Mouse (Mus musculus) heart, embryonic 12.5 days (tissue): ENCODE data around the gene Nol10. TPM values are rescaled to one million over a fixed set of nuclear protein-coding genes. Genes with fewer than 3 reads are reported as not detected.

Source experiments
- ATAC-seq: fragments of 200-750 bp; cut with Nextera tagmentation; 2 replicates; pipeline ENCODE4 v1.8.0; 2017; ENCODE audit warnings: moderate TSS enrichment, moderate library complexity; ENCODE audit not compliant: insufficient number of reproducible peaks, low FRiP score
- H3K27ac ChIP-seq: fragments of 300-500 bp; sonication (generic); 2 replicates; pipeline ENCODE4 v1.5.1; 2016; ENCODE audit warnings: mild to moderate bottlenecking, moderate library complexity; ENCODE audit not compliant: poor library complexity, severe bottlenecking
- H3K27me3 ChIP-seq: fragments of 300-500 bp; sonication (generic); replicated peaks from 2 replicates; pipeline ENCODE4 v1.6.1; 2016; ENCODE audit warnings: mild to moderate bottlenecking, moderate library complexity
- H3K36me3 ChIP-seq: fragments of 300-500 bp; sonication (generic); 2 replicates; pipeline ENCODE4 v1.6.1; 2016; ENCODE audit warnings: mild to moderate bottlenecking, moderate library complexity
- H3K4me1 ChIP-seq: fragments of 300-500 bp; sonication (generic); replicated peaks from 2 replicates; pipeline ENCODE4 v1.6.1; 2016; ENCODE audit warnings: mild to moderate bottlenecking
- H3K4me2 ChIP-seq: fragments of 300-500 bp; sonication (generic); 2 replicates; pipeline ENCODE4 v1.6.1; 2016; ENCODE audit warnings: mild to moderate bottlenecking, moderate library complexity
- H3K4me3 ChIP-seq: fragments of 300-500 bp; sonication (generic); 2 replicates; pipeline ENCODE4 v1.5.1; 2016; ENCODE audit warnings: mild to moderate bottlenecking
- H3K9ac ChIP-seq: fragments of 300-500 bp; sonication (generic); 2 replicates; pipeline ENCODE4 v1.6.1; 2016; ENCODE audit warnings: mild to moderate bottlenecking, moderate library complexity
- H3K9me3 ChIP-seq: fragments of 300-500 bp; sonication (generic); replicated peaks from 2 replicates; pipeline ENCODE4 v1.6.1; 2016; ENCODE audit warnings: mild to moderate bottlenecking, moderate library complexity
- WGBS: fragments of 180-500 bp; shearing (Covaris S2); methylation state at CpG from one replicate; pipeline ENCODE4 v1.1.7; 2016; 5-methylcytosine and 5-hydroxymethylcytosine counted together
- polyA plus RNA-seq: library from polyadenylated mRNA; unstranded; fragments of >200 nt; fragmentation: Nextera tagmentation; extraction: Ambion mirVana; gene quantifications from 2 replicates; pipeline ENCODE4 v1.2.1, GENCODE M21; 2016

The Nol10 gene
- polyA plus RNA-seq, 1 experiment from 2014 or later = 18.3 TPM

GRCm38 (mm10) chr12:17387332-17388135 lies 39.3 kb downstream of the Nol10 start:
- Histone ChIP-seq H3K4me3 (no peak overlapping the region), H3K9ac (no peak overlapping the region), H3K27me3 (no peaks in the 10 kb centered on the region), H3K4me2 (no peak overlapping the region), H3K36me3 (peaks cover 10% of the 10 kb centered on the region), H3K27ac (no peak overlapping the region), H3K9me3 (no peaks in the 10 kb centered on the region), H3K4me1 (0 out of 2 replicates have a peak, but pooled peaks cover 6% of the 10 kb centered on the region)
- no peak for ATAC-seq
- WGBS = 86% methylated on average over 12 of the region's 12 CpGs

GRCm38 (mm10) chr12:17388136-17388437 lies 39.8 kb downstream of the Nol10 start:
- no peak overlapping the region for H3K4me3 ChIP-seq
- ATAC-seq = no peak
- 0 out of 2 replicates have a peak, but pooled peaks cover 6% of the 10 kb centered on the region for H3K4me1 ChIP-seq
- no peaks in the 10 kb centered on the region for H3K27me3 ChIP-seq
- no peak overlapping the region for H3K4me2 ChIP-seq
- H3K9me3 ChIP-seq = no peaks in the 10 kb centered on the region
- H3K36me3 ChIP-seq = peaks cover 6% of the 10 kb centered on the region
- H3K27ac ChIP-seq = no peak overlapping the region
- no peak overlapping the region for H3K9ac ChIP-seq
- WGBS = 97% methylated on average over 1 of the region's 1 CpGs

- no peak overlapping the region for H3K27ac ChIP-seq
- peaks cover 6% of the 10 kb centered on the region; the same call in 1 of the 2 replicates for H3K4me1 ChIP-seq
- H3K4me3 ChIP-seq = no peak overlapping the region
- ATAC-seq = no peak
- no peaks in the 10 kb centered on the region for H3K9me3 ChIP-seq
- H3K27me3 ChIP-seq = no peaks in the 10 kb centered on the region
- H3K36me3 ChIP-seq = peaks cover 13% of the 10 kb centered on the region
- no peak overlapping the region for H3K9ac ChIP-seq
- no peak overlapping the region for H3K4me2 ChIP-seq
Measured at GRCm38 (mm10) chr12:17390036-17390435, 41.8 kb downstream of the Nol10 start.

- Histone ChIP-seq H3K4me2 (no peak overlapping the region), H3K9me3 (no peaks in the 10 kb centered on the region), H3K9ac (no peak overlapping the region), H3K36me3 (peaks cover 17% of the 10 kb centered on the region), H3K27ac (no peak overlapping the region), H3K27me3 (no peaks in the 10 kb centered on the region), H3K4me1 (peaks cover 6% of the 10 kb centered on the region; the same call in 1 of the 2 replicates), H3K4me3 (no peak overlapping the region)
- WGBS = 57% methylated on average over 4 of the region's 4 CpGs
- no peak for ATAC-seq
Measured at GRCm38 (mm10) chr12:17390510-17390909, 42.3 kb downstream of the Nol10 start.

DNA sequence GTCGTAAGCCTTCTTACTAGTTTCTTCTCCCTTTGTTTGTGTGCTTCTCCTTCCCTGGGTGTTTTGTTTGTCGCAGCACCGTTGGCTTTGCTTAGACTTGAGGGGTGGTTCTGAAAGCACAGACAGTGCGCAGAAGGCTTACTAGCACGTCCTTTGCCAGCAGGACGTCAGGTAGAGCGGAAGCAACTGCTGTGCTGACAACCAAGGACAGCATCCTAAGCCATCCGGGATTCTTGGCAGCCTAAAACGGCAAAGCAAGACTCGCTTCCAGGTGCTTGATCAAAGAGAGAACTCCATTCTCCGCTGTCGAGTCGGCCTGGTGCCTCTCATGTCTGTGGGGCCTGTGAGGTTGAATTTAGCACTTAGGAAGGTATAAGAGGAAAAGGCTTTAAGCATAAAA lies 44.9 kb downstream of the Nol10 start:
- Histone ChIP-seq H3K4me2 (no peak overlapping the region), H3K36me3 (peaks cover 14% of the 10 kb centered on the region), H3K4me3 (no peak overlapping the region), H3K27ac (no peak overlapping the region), H3K9ac (no peak overlapping the region), H3K27me3 (no peaks in the 10 kb centered on the region), H3K9me3 (no peaks in the 10 kb centered on the region), H3K4me1 (peaks cover 6% of the 10 kb centered on the region; the same call in 1 of the 2 replicates)
- 69% methylated on average over 13 of the region's 13 CpGs for WGBS
- no peak for ATAC-seq

DNA sequence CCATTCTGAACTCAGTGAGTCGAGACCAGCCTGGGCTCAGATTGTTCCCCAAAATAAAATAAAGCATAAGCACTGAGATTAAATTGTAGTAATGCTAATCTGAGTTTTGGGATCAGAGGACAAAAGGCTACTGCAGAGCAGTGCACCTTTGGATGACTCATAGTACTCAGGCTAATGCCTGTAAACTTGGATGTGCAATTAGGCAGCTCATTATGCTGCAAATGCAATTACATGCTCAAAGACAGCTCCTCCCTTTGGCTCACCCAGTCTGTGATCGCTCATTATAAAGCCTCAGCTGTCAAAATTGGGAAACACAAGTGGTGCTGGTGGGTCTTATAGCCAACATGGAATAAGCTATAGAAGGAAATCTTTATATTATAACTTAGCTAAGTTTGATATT lies 48.9 kb downstream of the Nol10 start:
- no peaks in the 10 kb centered on the region; the same call in 1 of the 2 replicates for H3K4me1 ChIP-seq
- H3K27ac ChIP-seq = no peak overlapping the region
- H3K27me3 ChIP-seq = no peaks in the 10 kb centered on the region
- no peak overlapping the region for H3K9ac ChIP-seq
- peaks cover 24% of the 10 kb centered on the region for H3K36me3 ChIP-seq
- no peak overlapping the region for H3K4me3 ChIP-seq
- H3K9me3 ChIP-seq = no peaks in the 10 kb centered on the region
- no peak for ATAC-seq
- no peak overlapping the region for H3K4me2 ChIP-seq
- WGBS = 83% methylated on average over 2 of the region's 2 CpGs

- H3K9ac ChIP-seq = no peak overlapping the region
- no peak overlapping the region for H3K4me2 ChIP-seq
- no peaks in the 10 kb centered on the region for H3K4me1 ChIP-seq
- H3K4me3 ChIP-seq = no peak overlapping the region
- H3K36me3 ChIP-seq = peaks cover 37% of the 10 kb centered on the region
- no peaks in the 10 kb centered on the region for H3K27me3 ChIP-seq
- 85% methylated on average over 1 of the region's 1 CpGs for WGBS
- ATAC-seq = no peak
- no peaks in the 10 kb centered on the region for H3K9me3 ChIP-seq
- H3K27ac ChIP-seq = no peak overlapping the region
Measured at GRCm38 (mm10) chr12:17401419-17401818, 53.2 kb downstream of the Nol10 start.

GRCm38 (mm10) chr12:17402116-17402515 lies 53.9 kb downstream of the Nol10 start:
- Histone ChIP-seq H3K27ac (no peak overlapping the region), H3K4me1 (no peaks in the 10 kb centered on the region), H3K9me3 (no peaks in the 10 kb centered on the region), H3K4me3 (no peak overlapping the region), H3K27me3 (no peaks in the 10 kb centered on the region), H3K9ac (no peak overlapping the region), H3K36me3 (peaks cover 40% of the 10 kb centered on the region), H3K4me2 (no peak overlapping the region)
- WGBS = 80% methylated on average over 3 of the region's 3 CpGs
- no peak for ATAC-seq

- no peak overlapping the region for H3K4me3 ChIP-seq
- no peak for ATAC-seq
- no peaks in the 10 kb centered on the region for H3K4me1 ChIP-seq
- no peak overlapping the region for H3K9ac ChIP-seq
- WGBS = 95% methylated on average over 4 of the region's 4 CpGs
- H3K27ac ChIP-seq = no peak overlapping the region
- no peaks in the 10 kb centered on the region for H3K9me3 ChIP-seq
- no peak overlapping the region for H3K4me2 ChIP-seq
- H3K27me3 ChIP-seq = no peaks in the 10 kb centered on the region
- H3K36me3 ChIP-seq = peaks cover 55% of the 10 kb centered on the region
Measured at GRCm38 (mm10) chr12:17403998-17404397, 55.7 kb downstream of the Nol10 start.

- ATAC-seq = no peak
- Histone ChIP-seq H3K4me2 (no peak overlapping the region), H3K27ac (no peak overlapping the region), H3K4me3 (no peak overlapping the region), H3K9ac (no peak overlapping the region), H3K4me1 (peaks cover 10% of the 10 kb centered on the region), H3K27me3 (no peaks in the 10 kb centered on the region), H3K36me3 (peaks cover 52% of the 10 kb centered on the region), H3K9me3 (no peaks in the 10 kb centered on the region)
- 93% methylated on average over 4 of the region's 4 CpGs for WGBS
Measured at GRCm38 (mm10) chr12:17406825-17407224, 58.6 kb downstream of the Nol10 start.

GRCm38 (mm10) chr12:17408312-17408711 lies 60.1 kb downstream of the Nol10 start:
- Histone ChIP-seq H3K9me3 (no peaks in the 10 kb centered on the region), H3K27ac (no peak overlapping the region), H3K9ac (no peak overlapping the region), H3K4me3 (no peak overlapping the region), H3K4me1 (peaks cover 15% of the 10 kb centered on the region), H3K36me3 (peaks cover 46% of the 10 kb centered on the region), H3K4me2 (no peak overlapping the region), H3K27me3 (no peaks in the 10 kb centered on the region)
- no peak for ATAC-seq
- 90% methylated on average over 7 of the region's 7 CpGs for WGBS

- H3K4me2 ChIP-seq = no peak overlapping the region
- H3K4me1 ChIP-seq = peaks cover 15% of the 10 kb centered on the region
- H3K27me3 ChIP-seq = no peaks in the 10 kb centered on the region
- no peak overlapping the region for H3K27ac ChIP-seq
- 59% methylated on average over 2 of the region's 2 CpGs for WGBS
- ATAC-seq = no peak
- no peak overlapping the region for H3K4me3 ChIP-seq
- H3K9ac ChIP-seq = no peak overlapping the region
- no peaks in the 10 kb centered on the region for H3K9me3 ChIP-seq
- H3K36me3 ChIP-seq = peaks cover 34% of the 10 kb centered on the region
Measured at GRCm38 (mm10) chr12:17411242-17411641, 63.0 kb downstream of the Nol10 start.
